Mouse (Mus musculus): ENCODE data around the gene Furin. TPM values are rescaled to one million over a fixed set of nuclear protein-coding genes. Genes with fewer than 3 reads are reported as not detected.
A peak's percentile ranks its signal among the peaks of the same experiment; 100 is the strongest.

Gene Furin
- total RNA-seq, 4 experiments from 2014 or later, result 50.3 to 60.1 (median 56.7) TPM

DNA sequence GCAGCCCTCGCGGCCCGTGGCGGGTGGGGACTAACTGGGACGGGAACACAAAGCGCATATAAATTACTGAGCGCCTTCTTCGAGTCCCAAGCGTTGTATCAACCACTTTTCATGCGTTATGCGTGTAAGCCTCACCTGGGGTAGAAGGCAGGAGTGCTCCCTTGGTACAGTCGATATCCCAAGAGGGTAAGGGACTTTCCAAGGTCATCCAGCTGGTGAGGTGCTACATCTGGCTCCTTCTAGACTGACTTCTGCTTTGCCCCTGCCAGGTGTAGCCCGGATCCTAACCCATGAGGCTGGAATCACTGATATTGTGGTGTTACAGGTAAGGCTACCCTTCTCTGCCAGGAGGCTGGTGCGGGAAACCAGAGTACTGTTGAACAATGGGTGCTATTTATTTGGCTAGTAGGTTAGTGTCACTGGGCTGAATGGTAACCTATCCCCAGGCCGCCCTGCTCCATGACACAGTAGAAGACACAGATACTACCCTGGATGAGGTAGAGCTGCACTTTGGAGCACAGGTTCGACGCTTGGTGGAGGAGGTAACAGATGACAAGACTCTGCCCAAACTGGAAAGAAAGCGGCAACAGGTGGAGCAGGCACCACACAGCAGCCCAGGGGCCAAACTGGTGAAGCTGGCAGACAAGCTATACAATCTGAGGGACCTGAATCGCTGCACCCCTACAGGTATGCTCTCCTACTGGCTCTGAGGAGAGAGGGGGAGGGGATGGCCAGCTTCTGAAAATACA lies 61.8 kb downstream of the Furin start:
- no peak for DNase-seq (ENCODE audit: low spot score in 2 of 2)

DNA sequence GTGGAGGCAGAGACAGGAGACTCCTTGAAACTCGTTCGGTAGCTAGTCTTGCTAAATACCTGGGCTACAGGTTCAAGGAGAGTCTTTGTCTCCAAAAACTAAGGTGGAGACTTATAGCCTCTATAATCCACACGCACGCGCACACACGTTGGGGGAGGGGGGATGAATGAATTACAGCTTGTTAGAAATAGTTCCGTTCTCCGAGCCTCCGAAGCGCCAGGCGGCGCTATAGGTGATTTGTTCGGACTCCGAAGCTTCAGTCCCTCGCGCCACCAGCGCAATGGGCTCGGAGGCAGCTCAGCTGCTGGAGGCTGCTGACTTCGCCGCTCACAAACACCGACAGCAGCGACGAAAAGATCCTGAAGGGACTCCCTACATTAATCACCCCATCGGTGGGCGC lies 62.4 kb downstream of the Furin start, which contains the start of gene Hddc3:
Hddc3 (plus strand) TSS at position 247 of the 400 bp plus-strand sequence.
- peak; percentile 82 to 91 for DNase-seq (ENCODE audit: low spot score in 2 of 2)

DNA sequence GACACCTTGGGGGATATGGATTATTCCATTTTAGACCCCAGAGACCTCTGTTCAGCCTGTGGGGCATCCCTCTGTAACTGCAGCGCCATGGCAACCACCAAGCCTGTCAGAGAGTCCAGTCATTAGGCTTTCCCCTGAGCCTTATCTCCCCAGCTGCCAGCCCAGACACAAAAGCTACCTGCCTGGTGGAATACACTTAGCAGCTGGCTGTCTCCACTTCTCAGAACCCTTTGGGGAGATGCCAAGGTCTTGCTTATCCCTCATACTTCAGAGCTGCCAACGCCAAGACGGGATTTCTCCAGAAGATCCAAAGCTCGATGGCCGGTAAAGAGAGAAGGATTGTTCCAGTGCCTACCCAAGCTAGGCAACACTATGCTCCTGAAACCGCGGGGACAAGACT lies 63.4 kb downstream of the Furin start:
- DNase-seq (ENCODE audit: low spot score in 2 of 2), result no peak

DNA sequence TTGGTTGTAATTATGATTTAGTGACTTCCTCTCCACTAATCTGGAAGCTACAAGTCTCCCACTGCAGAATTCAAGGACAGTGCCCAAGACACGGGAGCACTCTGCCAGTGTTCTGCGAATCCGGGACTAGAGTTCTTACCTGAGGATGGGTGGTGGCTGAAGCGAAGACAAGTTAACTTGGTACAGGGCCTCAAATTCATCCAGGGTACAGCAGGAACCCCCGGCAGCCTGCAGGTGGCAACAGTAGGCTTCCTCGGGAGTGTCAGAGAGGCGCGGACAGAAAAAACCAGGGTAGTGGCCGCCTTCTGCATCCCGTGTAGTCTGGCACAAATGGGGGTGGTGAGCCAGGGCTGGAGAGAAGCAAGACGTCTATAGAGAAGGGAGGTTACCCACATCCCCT lies 64.4 kb downstream of the Furin start, which contains the start of gene Unc45a:
Unc45a (minus strand) TSS at position 213 of the 400 bp plus-strand sequence.
- DNase-seq (ENCODE audit: low spot score in 2 of 2), result peak; percentile 63 to 65

DNA sequence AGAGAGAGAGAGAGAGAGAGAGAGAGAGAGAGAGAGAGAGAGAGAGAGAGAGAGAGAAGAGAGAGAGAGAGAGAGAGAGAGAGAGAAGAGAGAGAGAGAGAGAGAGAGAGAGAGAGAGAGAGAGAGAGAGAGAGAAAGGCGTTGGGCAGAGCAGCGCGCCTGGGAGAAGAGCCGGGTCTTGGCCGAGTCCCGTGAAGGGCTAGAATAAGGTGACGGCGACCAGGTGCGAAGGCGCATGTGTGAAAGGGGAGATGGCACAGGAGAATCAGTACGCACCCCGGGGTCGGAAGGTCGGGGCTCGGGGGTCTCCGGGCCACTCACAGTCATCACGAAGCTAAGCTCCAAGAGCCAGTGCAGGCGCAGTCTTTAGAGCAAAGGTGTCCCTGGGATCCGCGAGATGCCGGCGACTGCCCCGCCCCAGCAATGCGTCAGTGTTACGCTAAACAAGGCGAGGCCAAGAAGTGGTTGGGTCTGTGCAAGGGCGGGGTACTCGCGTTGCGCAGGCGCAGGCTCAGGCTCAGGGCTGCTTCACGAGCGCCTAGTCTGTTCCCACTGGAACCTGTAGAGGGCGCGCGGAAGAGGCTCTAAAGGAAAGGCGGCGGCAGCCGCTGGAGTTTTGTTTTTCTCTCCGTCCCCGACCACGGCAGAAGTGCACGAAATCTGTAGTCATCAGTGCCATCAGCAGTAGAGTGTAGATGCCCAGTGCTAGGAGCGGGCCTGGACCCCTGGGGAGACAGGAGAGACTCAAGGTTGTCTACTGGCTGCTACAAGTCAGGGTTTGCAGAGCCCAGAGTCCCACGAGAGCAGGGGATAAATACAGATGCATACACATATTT lies 65.2 kb downstream of the Furin start:
- DNase-seq (ENCODE audit: low spot score in 2 of 2), result peak; percentile 95 to 97

DNA sequence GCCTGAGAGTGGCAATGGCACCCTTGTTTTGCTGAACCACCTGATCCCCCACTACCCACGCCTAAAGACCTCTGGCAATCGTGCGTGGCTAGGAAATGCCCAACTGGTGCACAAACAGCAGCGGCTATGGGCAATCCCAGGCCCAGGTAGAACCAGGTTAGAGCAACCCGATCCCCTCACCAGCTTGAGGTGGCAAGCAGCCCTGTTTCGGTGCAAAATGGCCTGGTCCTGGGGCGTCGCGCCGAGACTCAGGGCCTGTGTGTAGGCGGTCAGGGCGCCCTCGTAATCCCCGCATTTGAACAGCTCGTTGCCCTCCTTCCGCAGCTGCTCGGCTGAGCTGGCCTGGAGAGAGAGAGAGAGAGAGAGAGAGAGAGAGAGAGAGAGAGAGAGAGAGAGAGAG lies 65.9 kb downstream of the Furin start:
- peak in 1 of 2 experiments; percentile 40 for DNase-seq (ENCODE audit: low spot score in 2 of 2)

Other genes with a start within 250 kb of the Furin start
- gene Sema4b, start 218.6 kb downstream of the Furin start, total RNA-seq (2022), result 1 to 10 TPM in 3 of 4 experiments, under 1 TPM in 1; 0.92 to 2.1 (median 1.5) TPM
- gene Cib1, start 172.6 kb downstream of the Furin start, total RNA-seq (2022), result 1 to 10 TPM; 4.8 to 6.2 (median 5.8) TPM
- gene Gdpgp1, start 172.6 kb downstream of the Furin start, total RNA-seq (2022), result 1 to 10 TPM in 1 of 4 experiments, under 1 TPM in 3; 0.56 to 1.3 (median 0.83) TPM
- under 1 TPM in 2 of 4 experiments, not detected in 2; 0.20 to 0.48 TPM for gene Ttll13, start 159.1 kb downstream of the Furin start, total RNA-seq (2022)
- gene Ngrn, start 144.2 kb downstream of the Furin start, total RNA-seq (2022), result 10 to 100 TPM; 22.8 to 25.3 (median 24.9) TPM
- gene Vps33b, start 135.8 kb downstream of the Furin start, total RNA-seq (2022), result 1 to 10 TPM; 2.7 to 3.6 (median 3.3) TPM
- under 1 TPM in 1 of 4 experiments, not detected in 3; 0.17 TPM for gene Prc1, start 111.0 kb downstream of the Furin start, total RNA-seq (2022)
- 1 to 10 TPM; 5.6 to 7.7 (median 6.5) TPM for gene Rccd1, start 81.0 kb downstream of the Furin start, total RNA-seq (2022)
- 10 to 100 TPM; 10.4 to 14.9 (median 12.0) TPM for gene Unc45a, start 64.4 kb downstream of the Furin start, total RNA-seq (2022)
- gene Hddc3, start 62.3 kb downstream of the Furin start, total RNA-seq (2022), result 10 to 100 TPM; 22.9 to 26.1 (median 24.6) TPM
- 100 to 1,000 TPM; 139 to 171 (median 148) TPM for gene Man2a2, start 34.1 kb downstream of the Furin start, total RNA-seq (2022)
- 1 to 10 TPM; 1.7 to 2.7 (median 2.4) TPM for gene Fes, start 17.5 kb downstream of the Furin start, total RNA-seq (2022)
- 1 to 10 TPM in 3 of 4 experiments, under 1 TPM in 1; 0.75 to 1.7 (median 1.2) TPM for gene Blm, start 129.7 kb upstream of the Furin start, total RNA-seq (2022)